Mouse (Mus musculus) hindbrain, postnatal 0 days (tissue): Measurements from ENCODE around the gene March4. TPM values are rescaled to one million over a fixed set of nuclear protein-coding genes. Genes with fewer than 3 reads are reported as not detected.

Experiments
- ATAC-seq: fragments of 200-750 bp; cut with Nextera tagmentation; 2 replicates; pipeline ENCODE4 v1.8.0; 2017; ENCODE audit warnings: mild to moderate bottlenecking, moderate TSS enrichment, moderate library complexity
- DNase-seq: peaks from one replicate; pipeline ENCODE4 v3.0.0-alpha.2; 2015; ENCODE audit warnings: low spot score
- H3K27ac ChIP-seq: fragments of 300-500 bp; sonication (generic); 2 replicates; pipeline ENCODE4 v1.5.1; 2014; ENCODE audit warnings: mild to moderate bottlenecking
- H3K27me3 ChIP-seq: fragments of 300-500 bp; sonication (generic); 2 replicates; pipeline ENCODE4 v1.6.1; 2014; ENCODE audit warnings: low read length, mixed read lengths; ENCODE audit not compliant: insufficient read depth
- H3K36me3 ChIP-seq: fragments of 300-500 bp; sonication (generic); 2 replicates; pipeline ENCODE4 v1.6.1; 2014; ENCODE audit warnings: low read length, mixed read lengths; ENCODE audit not compliant: insufficient read depth
- H3K4me1 ChIP-seq: fragments of 300-500 bp; sonication (generic); 2 replicates; pipeline ENCODE4 v1.6.1; 2014; ENCODE audit warnings: antibody characterized with exemption, low read length, mixed read lengths; ENCODE audit not compliant: insufficient read depth
- H3K4me2 ChIP-seq: fragments of 300-500 bp; sonication (generic); 2 replicates; pipeline ENCODE4 v1.6.1; 2014; ENCODE audit warnings: low read depth, mild to moderate bottlenecking, low read length, moderate library complexity, mixed read lengths
- H3K4me3 ChIP-seq: fragments of 300-500 bp; sonication (generic); 2 replicates; pipeline ENCODE4 v1.5.1; 2014; ENCODE audit warnings: low read length
- H3K9ac ChIP-seq: fragments of 300-500 bp; sonication (generic); replicated peaks from 2 replicates; pipeline ENCODE4 v1.6.1; 2014; ENCODE audit warnings: mild to moderate bottlenecking, low read length, moderate library complexity, mixed read lengths
- H3K9me3 ChIP-seq: fragments of 300-500 bp; sonication (generic); 2 replicates; pipeline ENCODE4 v1.6.1; 2016; ENCODE audit warnings: low read length, mixed read lengths
- CTCF ChIP-seq: IDR thresholded peaks from 2 replicates; pipeline ENCODE4 v1.5.1; 2016; ENCODE audit warnings: antibody characterized with exemption, control low read depth, low read depth
- WGBS: fragments of 180-500 bp; shearing (Covaris S2); extraction: QIAGEN DNeasy Blood & Tissue Kit; methylation state at CpG from one replicate; pipeline ENCODE4 v1.1.7; 2014; 5-methylcytosine and 5-hydroxymethylcytosine counted together
- polyA plus RNA-seq: library from polyadenylated mRNA; unstranded; fragments of >200 nt; fragmentation: Nextera tagmentation; extraction: Ambion mirVana; gene quantifications from 2 replicates; pipeline ENCODE4 v1.2.1, GENCODE M21; 2015
- total RNA-seq: library from RNA; depleted of rRNA; stranded (reverse); fragments of >200 nt; gene quantifications from 2 replicates; pipeline ENCODE4 v1.2.3, GENCODE M21; 2014; rRNA removed

The March4 gene
- total RNA-seq (34.6 and 34.9 TPM in 2 replicates), polyA plus RNA-seq (6.6 and 7.5 TPM in 2 replicates)

- DNase-seq (peak; percentile 79), ATAC-seq (peak; percentile 81)
- WGBS: under 1% methylated on average over 41 of the region's 41 CpGs
- Histone ChIP-seq H3K4me2 (peak within 1 kb of the TSS; percentile 57), H3K9ac (peak within 1 kb of the TSS; percentile 75), H3K27me3 (no peaks in the 10 kb centered on the region), H3K4me3 (peak within 1 kb of the TSS; percentile 61), H3K27ac (peak within 1 kb of the TSS; percentile 87), H3K9me3 (no peaks in the 10 kb centered on the region), H3K4me1 (peaks cover 4% of the 10 kb centered on the region; the same call in 1 of the 2 replicates), H3K36me3 (no peaks in the 10 kb centered on the region)
- TF ChIP-seq CTCF: no peak
These were observed at the start of gene March4 for GRCm38 (mm10) chr1:72536611-72537351. TSS of gene March4 (minus strand) at chr1:72536930.

DNA sequence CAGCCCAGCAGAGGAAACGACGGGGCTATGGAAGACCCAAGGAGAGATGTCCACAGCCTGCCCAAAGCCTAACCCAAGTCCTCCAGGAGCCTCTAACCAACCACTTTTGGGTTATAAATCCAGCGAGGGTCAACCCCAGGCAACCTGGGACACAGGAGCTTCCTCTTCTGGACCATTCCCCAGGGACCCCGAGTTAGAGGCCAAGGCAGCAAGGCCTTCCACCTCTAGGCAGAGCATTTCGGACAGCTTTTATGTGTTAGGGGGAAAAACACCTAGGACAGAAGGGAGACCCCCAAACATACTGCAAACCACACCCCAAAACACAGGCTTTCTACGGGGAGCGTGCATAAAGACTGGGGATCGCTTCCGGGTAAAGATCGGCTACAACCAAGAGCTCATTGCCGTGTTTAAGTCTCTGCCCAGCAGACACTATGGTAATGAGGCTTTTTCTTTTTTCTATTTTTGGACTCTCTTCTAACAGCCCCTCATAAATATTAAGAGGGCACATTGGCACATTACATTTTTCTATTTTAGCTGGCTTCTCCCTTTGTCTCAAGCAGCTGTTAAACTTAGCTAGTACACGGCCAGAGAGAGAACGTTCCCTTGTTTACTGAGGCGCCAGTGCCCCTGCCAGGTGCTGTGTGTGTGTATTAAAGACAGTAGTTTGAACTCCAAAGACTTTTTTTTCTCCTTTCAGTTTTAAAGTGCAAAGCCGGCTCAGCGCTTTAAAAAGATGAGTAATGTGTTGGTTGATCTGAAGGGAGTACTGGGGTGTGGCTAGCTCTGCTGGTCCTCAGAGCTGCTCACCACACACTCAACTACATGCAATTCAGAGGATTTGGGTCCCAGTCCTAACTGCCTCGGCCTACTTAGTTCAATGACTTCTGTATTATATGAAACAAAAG, 49.5 kb upstream of the March4 start:
- Histone ChIP-seq H3K36me3 (peaks cover 28% of the 10 kb centered on the region), H3K9me3 (no peaks in the 10 kb centered on the region), H3K4me2 (no peak overlapping the region), H3K4me1 (peaks cover 7% of the 10 kb centered on the region), H3K4me3 (no peak overlapping the region), H3K9ac (no peak overlapping the region), H3K27ac (no peak overlapping the region), H3K27me3 (no peaks in the 10 kb centered on the region)
- 87% methylated on average over 17 of the region's 17 CpGs for WGBS
- no peak for TF ChIP-seq CTCF
- ATAC-seq (no peak), DNase-seq (no peak)

GRCm38 (mm10) chr1:72583906-72584305, 47.2 kb upstream of the March4 start:
- ATAC-seq: no peak
- peak overlapping the region; percentile 67 for H3K9ac ChIP-seq
- peak overlapping the region; percentile 79 for H3K4me2 ChIP-seq
- H3K27ac ChIP-seq: peak overlapping the region; percentile 93; the same call in 1 of the 2 replicates
- peak overlapping the region; percentile 81 for H3K4me3 ChIP-seq
- DNase-seq: no peak
- H3K36me3 ChIP-seq: peaks cover 20% of the 10 kb centered on the region
- TF ChIP-seq CTCF: no peak
- no peaks in the 10 kb centered on the region for H3K27me3 ChIP-seq
- H3K4me1 ChIP-seq: peaks cover 7% of the 10 kb centered on the region
- no peaks in the 10 kb centered on the region for H3K9me3 ChIP-seq
- 73% methylated on average over 4 of the region's 4 CpGs for WGBS

DNA sequence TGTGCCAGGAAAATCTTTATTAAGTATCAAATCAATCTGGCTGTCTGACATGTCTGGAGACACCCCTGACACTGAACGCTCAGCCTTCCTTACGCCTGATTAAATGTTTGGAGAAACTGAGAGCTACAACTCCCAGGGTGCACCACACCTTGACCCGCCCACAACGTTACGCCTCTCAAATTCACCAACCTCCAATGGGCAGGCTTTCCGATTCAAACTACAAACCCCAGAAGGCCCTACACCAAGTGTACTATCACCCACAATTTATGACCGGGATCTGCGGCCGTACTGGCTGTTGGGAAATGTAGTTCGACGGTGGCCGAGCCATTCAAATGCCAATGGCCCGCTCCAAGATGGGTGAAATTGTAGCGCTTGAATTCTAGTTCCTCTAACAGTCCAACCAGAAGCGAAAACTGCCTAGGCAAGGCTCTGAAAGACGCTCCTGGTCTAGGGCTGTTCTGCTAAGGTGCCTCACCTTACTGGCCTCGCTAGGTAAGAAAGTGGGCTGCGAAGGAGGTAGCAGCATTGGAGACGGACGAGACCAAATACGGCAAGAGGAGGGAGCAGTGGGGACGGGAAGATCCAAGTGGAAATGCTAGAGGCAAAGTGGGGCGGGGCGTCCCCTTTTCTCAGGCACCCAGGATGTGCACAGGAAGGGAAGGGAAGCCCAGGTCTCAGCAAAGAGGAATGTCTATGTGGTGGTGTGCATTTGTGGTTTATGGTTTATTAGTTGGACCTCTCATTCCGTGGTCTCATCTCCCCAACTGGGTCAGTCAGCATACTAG, 46.4 kb upstream of the March4 start, which contains the start of gene Smarcal1:
Gene Smarcal1, plus strand, starts transcription at position 305 of the 785 bp plus-strand sequence.
- Histone ChIP-seq H3K36me3 (peaks cover 20% of the 10 kb centered on the region), H3K9ac (peak within 1 kb of the TSS; percentile 67), H3K4me1 (peaks cover 7% of the 10 kb centered on the region), H3K9me3 (no peaks in the 10 kb centered on the region), H3K4me3 (peak within 1 kb of the TSS; percentile 81), H3K27ac (peak within 1 kb of the TSS; percentile 93), H3K27me3 (no peaks in the 10 kb centered on the region), H3K4me2 (peak within 1 kb of the TSS; percentile 79)
- WGBS: 0% methylated on average over 25 of the region's 25 CpGs
- peak; percentile 98 for DNase-seq
- ATAC-seq: peak; percentile 99
- TF ChIP-seq CTCF: peak; percentile 17; the same call in 1 of the 2 replicates

DNA sequence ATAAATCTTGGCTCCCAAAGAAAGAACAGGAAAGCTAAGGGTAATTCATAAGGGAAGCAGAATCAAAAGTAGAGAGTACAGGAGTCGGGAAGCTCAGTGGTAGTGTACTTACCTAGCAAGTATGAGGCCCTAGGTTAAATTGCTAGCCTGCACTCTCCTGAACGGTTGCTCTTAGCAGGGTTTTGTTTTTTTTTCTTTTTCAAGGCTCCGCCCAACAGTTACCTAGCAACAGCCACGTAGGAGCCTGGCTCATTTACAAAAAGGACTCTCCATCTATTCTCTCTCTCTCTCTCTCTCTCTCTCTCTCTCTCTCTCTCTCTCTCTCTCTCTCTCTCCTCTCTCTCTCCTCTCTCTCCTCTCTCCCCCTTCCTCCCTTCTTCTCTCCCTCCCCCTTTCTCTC, 42.1 kb upstream of the March4 start:
- Histone ChIP-seq H3K4me2 (0 out of 2 replicates have a peak overlapping the region, but pooled peaks have one; percentile 16), H3K27ac (no peak overlapping the region)

GRCm38 (mm10) chr1:72578351-72578750, 41.6 kb upstream of the March4 start:
- TF ChIP-seq CTCF: no peak
- no peaks in the 10 kb centered on the region for H3K9me3 ChIP-seq
- H3K4me3 ChIP-seq: no peak overlapping the region
- H3K27ac ChIP-seq: no peak overlapping the region
- 0 out of 2 replicates have a peak overlapping the region, but pooled peaks have one; percentile 16 for H3K4me2 ChIP-seq
- no peak for ATAC-seq
- H3K36me3 ChIP-seq: no peaks in the 10 kb centered on the region
- no peak overlapping the region for H3K9ac ChIP-seq
- DNase-seq: no peak
- H3K27me3 ChIP-seq: no peaks in the 10 kb centered on the region
- H3K4me1 ChIP-seq: peaks cover 4% of the 10 kb centered on the region; the same call in 1 of the 2 replicates
- 43% methylated on average over 15 of the region's 15 CpGs for WGBS

More for the DNA sequence above, 42.1 kb upstream of the March4 start:
- Histone ChIP-seq H3K9ac (no peak overlapping the region), H3K4me3 (no peak overlapping the region), H3K9me3 (no peaks in the 10 kb centered on the region), H3K36me3 (no peaks in the 10 kb centered on the region), H3K4me1 (peaks cover 7% of the 10 kb centered on the region), H3K27me3 (no peaks in the 10 kb centered on the region)
- ATAC-seq (no peak), DNase-seq (peak; percentile 64)
- WGBS: 27% methylated on average over 4 of the region's 4 CpGs
- TF ChIP-seq CTCF: no peak
